Mouse (Mus musculus): ENCODE data around the gene Olfr750.

Gene Olfr750

DNA sequence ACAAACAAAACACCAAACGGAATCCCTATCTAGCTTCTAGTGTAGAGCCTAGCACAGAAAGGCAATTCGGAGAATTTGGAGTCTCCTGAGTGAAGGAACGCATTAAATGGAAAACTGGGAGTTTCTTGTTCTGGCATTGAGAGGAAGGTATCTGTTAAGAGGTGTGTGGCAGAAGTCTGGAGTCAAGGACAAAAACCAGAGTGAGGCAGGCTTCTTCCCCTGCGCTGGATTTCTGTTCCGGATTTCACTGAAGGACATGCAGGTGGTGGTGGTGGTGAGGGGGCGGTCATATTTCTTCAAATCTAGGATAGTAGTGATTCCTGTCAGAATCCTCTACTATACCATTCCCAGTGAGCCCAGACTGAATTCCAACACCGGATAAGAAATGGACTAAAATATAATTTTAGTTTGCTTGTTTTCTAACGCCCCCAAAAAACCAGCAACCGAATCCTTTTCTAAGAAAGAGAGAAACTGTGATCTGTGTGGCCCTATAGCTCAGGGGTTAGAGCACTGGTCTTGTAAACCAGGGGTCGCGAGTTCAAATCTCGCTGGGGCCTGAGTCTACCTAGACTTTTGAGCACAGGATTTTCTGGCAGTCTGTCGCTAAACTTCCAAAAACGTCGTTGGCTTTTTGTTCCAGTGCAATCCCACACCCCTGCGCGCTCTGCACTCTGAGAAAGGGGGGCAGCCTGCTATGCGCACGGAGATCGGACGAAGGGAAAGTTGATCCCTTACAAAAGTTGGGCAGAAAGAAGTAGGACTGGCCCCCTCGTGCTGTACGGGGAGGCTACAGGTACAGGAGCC, 14.1 kb upstream of the Olfr750 start:
- peak; percentile 82 for DNase-seq

DNA sequence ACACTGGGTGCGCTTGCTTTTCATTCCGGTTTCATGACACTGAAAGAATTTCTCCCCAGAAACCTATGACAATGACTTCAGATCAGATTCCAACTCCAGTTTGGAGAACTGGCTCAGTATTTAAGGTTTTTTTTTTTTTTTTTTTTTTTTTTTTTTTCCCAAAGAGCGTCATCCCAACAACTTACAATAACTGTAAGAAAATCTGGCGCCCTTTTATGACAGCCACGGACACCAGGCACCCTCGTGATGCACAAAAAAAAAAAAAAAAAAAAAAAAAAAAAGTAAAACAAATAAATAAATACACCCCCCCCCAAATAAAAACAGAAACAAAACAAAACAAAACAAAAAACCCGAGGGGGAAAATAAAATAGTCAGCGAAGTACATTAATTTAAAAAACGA, 13.5 kb upstream of the Olfr750 start:
- no peak for DNase-seq

DNA sequence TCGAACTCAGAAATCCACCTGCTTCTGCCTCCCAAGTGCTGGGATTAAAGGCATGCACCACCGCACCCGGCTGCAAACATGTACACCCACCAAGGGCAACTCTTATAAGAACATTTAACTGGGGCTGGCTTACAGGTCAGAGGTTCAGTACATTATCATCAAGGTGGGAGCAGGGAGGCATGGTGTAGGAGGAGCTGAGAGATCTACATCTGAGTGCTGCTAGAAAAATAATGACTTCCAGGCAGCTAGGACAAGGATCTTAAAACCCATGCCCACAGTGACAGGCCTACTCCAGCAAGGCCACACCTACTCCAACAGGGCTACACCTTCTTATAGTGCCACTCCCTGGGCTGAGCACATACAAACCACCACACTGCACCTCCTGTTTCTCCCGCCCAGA, 11.7 kb upstream of the Olfr750 start:
- DNase-seq, result no peak

DNA sequence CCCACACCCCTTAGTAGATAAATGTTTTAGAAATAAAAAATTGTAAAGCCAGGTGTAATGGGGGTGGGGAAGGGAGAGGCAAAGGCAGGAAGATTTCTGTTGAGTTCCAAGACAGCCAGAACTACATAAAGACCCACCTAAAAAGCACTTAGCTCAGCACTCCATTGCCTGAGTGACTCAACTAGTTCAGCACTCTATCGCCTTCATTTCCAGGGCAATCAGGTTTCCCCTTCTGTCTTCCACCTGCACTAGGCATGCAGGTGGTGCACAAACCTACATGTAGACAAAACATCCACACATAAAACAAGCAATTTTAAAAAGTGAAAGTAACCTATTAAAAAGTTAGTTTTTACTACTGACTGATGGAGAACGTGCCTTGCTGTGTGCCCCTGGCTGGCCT, 10.9 kb upstream of the Olfr750 start:
- no peak for DNase-seq

DNA sequence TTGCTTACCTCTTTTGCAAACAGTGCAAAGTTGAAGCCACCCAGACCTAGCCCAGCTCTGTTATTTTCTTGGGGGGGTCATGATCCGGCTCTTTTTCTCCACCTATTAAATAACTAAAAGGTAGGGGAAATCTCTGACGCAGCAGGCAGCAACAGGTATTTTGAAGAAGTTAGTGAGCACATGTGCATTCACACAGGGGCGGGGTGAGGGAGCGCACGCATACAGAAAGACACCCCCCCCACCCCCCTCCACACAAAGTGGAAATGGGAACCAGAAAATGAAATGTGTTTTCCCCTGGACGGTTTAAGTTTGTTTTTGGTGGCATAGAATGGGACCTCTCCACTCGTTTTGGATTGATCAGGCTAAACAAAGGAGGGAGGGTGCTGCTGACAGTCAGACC, 9.6 kb upstream of the Olfr750 start:
- no peak for DNase-seq

DNA sequence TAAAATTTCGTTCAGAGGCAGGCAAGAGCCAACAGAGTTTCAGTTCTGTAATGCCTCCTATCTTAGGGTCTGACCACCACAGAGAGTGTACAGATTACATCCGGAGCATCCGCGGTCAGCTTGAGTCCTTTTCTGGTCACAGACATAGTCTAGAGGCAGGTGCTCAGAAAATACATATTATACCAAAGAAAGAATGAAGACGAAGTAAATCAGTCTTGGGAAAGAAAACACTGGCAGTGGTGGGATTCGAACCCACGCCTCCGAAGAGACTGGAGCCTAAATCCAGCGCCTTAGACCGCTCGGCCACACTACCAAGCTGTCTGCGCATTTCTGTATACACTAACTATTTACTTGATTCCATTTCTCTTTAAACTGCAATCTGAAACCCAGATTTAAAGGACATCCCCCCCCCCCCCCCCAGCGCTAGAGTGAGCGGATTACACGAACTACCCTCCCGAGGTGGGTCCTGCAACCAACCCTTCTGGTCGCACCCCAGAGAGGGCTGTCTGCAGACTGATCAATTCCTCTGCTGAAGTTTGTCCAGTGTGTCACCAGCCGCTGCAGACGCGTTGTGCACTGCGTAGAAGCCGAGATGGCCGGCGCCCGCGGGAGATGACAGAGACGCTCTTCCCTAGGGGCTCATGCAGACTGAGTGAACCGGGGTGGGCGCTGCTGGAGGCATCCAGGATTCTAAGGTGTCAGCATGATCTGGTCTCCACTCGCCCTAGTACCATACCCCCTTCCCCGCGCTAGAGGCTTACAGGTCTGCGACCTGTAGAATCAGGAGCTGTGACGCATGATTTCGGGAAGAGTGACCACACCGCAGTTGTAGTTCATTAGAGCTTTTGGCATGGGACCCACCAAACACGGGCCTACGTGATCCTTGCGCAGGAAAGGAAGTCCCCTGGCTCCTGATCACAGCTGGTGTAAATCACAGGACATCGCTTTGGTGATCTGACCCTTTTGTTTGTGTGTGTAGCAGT, 8.7 kb upstream of the Olfr750 start:
- peak; percentile 42 for DNase-seq

DNA sequence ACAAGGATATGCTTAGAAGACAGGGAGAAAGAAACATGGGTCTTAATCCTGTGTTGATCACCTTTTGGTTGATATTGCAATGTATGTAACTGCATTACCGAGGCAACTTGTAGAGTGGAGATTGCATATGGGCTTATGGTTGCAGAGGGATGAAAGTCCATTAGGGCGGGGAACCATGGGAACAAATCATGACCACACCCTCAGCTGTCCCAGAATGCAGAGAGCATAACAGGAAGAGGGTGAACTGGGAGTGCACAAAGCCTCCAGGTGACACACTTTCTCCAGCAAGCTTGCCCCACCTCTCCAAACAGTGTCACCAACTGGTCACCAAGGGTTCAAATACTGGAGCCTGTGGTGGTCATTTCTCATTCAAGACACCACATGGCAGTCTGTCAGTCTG, 6.8 kb upstream of the Olfr750 start:
- DNase-seq, result no peak

DNA sequence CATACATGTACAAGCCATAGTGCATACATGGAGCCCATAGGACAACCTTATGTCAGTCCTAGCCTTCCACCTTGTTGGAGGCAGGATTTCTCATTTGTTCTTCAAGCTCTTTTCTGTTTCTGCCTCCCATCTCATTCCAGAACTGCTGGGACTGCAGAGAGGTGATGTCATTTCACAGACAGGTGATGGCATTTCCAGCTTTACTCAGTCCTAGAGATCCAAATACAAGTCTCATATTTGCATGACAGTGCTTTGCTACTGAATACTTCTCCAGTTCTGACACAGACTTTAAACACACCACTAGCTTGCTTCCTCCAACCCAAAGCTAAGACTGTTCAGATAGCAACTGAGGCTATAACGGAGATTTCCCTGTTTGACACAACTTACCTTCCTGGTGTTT, 4.9 kb upstream of the Olfr750 start:
- no peak for DNase-seq

DNA sequence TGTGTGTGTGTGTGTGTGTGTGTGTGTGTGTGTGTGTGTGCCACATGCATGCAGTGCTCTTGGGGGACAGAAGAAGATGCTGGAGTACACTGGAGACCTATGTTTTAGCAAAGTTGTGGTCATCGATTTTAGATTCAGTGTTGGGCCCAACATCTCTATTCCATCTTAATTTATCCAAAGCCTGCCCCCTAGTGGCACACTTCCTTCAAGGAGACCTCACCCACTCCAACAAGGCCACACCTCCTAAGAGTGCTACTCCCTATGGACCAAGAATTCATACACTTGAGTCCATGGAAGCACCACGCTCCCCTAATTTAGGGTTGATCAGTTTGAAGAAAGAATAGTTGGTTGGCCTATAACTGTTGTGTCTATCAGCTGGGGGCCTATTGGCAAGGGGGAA, 4.6 kb downstream of the Olfr750 start:
- no peak for DNase-seq

DNA sequence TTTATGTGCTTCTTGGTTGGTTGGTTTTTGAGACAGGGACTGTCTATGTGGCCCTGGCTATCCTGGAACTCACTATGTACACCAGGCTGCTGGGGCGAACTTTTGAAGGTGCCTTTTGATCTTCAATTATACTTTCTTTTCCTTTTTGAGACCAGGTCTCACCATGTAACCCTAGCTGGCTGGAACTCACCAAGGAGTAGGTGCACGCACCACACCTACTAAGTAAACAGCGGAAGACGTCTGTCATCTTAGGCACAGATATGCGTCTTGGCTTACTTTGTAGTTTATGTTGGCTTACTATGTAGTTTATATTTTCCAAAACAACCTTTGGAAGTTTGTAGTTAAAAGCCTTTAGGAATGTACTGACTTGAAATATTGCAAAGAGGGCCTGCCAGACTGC, 5.3 kb downstream of the Olfr750 start:
- no peak for DNase-seq

DNA sequence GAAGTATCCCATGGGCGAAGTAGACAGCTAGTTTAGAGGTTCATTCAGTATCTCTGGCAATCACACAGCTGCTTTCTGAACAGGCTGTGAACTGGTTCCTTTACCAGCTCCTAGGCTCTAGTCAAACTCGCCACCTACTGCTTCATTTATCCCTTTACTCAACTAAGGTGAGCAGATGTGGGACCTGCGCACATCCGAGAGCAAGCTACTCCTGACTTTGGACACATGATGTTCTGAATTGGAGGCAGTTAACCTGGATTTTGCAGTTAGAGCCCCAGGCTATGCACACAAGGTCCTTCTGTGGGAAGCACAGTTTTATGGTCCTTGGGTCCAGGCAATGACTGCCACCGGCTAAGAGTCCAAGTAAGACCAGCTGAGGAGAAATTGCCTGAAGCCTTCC, 13.5 kb downstream of the Olfr750 start:
- no peak for DNase-seq

DNA sequence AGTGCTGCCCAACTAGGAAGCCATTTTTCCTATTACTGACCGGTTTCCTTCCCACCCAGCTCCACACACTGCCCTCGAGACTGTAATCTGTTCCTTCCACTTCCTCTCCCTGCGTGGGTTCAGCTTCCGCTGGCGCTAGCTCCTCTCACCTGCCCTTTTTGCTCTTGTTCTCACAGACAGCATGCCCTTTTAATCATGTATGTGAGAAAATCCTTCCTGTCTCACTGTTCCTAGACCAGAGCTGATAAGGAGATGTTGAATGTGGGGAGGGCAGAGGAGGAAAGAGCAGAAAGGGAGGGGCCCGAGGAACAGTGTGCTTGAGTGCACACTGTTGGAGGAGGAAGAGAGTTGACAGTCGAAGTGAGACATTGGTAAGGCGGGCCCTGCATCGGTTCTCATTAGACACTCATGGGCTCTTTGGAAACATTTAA, 16.8 kb downstream of the Olfr750 start, which contains the start of gene Rnase12:
TSS of gene Rnase12 (minus strand) at position 261 of the 431 bp plus-strand sequence.
- DNase-seq, result no peak

DNA sequence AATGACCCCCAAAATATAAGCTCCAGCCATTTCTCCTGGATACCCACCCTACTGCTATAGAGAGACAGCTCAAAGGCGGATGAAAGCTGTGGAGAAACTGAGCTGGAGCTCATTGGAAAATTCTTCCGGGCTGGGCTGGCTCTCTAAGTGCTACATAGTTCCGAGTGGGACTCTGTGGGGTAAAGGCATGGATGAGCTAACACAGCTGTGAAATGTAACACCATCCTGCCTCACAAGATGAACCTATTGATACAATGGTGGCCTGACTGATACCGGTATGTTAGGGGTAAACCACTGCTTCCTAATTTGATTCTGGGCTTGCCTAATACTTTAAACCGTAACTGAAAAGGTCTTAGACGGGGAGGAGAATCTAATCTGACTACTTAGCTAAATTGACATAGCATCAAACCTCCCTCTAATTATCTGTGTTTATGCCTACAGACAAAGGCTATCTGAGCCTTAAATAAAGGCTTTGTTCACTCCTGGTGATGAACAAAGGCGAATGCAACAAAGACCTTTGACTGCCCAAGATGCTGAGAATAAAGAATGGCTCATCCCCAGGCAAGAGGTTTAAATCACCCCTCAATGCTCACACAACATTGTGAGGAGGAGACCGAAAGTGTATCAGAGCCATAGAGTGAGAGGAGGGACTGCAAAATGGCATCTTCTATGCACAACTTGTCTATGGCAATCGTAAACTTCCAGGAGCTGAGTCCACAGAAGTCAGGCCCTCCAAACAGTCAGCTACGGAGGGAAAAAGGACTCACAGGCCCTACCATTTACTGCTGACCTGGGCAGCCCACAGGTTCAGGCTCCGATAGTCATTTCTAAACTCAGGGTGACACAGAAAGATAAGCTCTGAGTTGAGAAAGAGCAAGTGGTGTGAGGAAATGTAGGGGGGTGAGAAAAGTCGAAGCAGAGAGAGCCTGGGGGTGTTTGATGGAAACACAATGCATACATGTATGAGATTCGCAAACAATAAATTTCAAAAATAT, 19.7 kb downstream of the Olfr750 start:
- DNase-seq, result no peak

DNA sequence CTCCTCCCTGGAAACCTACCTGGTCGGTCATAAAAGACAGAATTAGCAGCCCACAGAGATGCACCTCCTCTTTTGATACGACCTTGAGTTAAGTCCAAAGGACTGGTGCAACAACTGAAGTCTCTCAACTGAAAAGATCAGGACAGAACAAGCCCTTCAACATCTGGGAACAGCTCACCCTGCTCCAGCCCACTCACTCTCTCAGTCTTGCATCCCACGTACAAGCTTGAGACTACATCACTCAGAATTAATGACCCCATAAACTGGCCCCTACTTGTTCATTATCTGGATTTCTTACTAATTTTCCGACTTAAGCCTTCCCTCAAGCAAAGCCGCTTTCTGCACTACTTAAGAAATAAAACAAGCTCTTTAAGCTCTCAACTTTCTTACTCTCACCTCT, 21.1 kb downstream of the Olfr750 start:
- DNase-seq, result no peak

DNA sequence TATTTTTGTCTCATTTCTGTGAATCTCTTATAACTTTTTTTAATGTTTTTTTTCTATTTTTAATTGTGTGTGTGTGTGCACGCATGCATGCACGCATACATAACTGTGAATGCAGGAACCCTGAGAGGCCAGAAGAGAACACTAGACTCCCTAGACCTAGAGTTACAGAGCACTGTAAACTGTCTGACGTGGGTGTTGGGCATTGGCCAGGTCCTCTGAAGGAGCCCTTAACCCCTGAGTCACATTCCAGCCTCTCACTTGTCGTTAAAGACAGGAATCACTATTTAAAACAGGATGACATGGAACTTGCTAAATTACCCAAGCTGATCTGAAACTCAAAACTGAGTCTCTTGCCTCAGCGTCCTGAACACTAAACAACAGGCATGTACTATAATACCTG, 22.3 kb downstream of the Olfr750 start:
- no peak for DNase-seq

DNA sequence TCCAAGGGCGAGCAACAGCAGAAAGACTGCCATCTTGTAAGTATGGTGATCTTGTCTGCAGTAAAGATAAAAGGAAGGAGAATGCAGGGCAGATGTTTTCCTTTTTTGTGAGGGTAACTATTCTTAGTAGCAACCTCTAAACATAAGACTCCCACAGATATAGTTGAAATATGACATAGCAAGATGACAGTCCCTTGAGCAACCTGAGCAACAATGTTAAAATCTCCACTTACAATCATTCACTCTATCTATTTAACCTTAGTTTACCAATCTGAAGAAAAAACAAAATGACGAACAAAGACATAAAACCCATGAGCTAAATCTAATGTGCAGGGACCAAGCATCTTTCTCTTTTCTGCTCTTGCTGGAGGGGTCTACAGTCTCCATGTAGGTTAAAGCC, 24.2 kb downstream of the Olfr750 start, which contains the start of gene Rnase11:
TSS of gene Rnase11 (minus strand) at position 101 of the 400 bp plus-strand sequence.
- DNase-seq, result no peak

DNA sequence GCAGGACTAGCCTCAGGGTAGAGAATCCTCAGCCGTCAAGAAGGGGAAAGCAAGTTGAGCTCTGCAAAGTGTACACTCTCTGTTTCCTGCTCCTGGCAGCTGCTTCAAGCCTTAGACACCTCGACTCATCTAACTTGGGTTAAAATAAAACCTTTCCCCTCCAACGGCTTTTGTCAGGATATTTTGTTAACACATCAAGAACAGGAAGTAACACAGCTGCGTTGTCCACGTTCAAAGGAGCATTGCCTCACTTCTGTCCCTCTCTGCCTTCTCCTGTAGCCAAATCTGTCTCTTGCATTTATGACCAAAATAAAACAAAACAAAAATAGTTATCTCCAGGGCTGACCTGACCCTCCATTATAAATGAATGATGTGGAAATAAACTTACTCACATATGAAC, 26.4 kb downstream of the Olfr750 start:
- no peak for DNase-seq

DNA sequence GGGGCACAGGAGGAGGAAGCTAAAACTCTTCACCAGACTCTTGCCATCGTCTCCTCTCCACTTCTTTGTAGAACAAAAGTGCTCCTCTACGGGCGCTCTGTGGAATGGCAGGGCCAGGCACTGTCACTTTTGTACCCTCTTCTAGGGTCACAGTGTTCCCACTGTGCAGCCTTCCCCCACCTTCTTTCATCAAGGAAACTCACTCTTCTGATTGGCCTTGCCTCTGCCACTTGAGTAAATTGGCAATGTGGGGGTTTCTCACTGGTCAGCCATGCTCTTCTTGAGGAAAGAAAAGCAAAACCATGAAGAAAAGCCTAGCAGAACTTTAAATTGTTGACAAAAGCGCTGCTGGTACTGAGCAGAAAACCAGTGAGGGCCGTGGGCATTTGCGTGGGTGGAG, 32.5 kb downstream of the Olfr750 start, which contains the start of gene Rnase9:
TSS of gene Rnase9 (minus strand) at position 101 of the 400 bp plus-strand sequence.
- DNase-seq, result no peak

DNA sequence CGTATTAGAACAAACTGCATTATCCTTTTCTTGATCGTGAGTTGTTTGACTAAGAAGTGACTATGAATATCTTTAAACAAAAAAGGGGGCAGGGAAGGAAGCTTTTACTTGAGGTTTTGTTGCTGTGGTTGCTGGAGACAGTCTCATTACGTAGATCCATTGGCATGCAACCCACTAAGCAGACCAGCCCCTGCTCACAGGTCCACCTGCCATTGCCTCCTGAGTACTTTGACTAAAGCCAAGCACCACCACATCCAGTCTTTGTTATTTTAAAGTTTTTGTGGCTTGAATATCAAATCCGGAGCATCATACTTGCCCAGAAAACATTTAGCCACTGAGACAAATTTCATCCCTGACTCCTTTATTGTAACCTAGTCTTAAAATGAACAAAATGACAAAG, 38.0 kb downstream of the Olfr750 start:
- no peak for DNase-seq

DNA sequence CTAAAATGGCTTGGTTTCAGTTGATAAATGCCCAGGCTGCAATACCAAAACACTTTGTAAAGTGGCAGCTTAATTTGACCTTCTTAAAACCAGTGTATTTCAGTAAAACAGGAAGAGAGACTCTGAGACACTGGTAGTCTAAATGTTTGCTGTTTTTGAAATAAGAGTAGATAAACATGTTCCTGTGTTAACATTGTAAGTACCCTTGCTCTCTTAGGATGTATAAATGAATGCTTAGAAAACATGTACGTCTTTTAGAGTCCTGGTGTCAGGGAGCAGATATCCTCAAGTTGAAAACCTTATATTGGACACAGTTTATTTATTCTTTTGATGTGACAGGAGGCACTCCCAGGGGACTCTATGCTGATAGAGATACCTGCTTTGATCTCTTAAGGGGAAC, 39.0 kb downstream of the Olfr750 start:
- no peak for DNase-seq

DNA sequence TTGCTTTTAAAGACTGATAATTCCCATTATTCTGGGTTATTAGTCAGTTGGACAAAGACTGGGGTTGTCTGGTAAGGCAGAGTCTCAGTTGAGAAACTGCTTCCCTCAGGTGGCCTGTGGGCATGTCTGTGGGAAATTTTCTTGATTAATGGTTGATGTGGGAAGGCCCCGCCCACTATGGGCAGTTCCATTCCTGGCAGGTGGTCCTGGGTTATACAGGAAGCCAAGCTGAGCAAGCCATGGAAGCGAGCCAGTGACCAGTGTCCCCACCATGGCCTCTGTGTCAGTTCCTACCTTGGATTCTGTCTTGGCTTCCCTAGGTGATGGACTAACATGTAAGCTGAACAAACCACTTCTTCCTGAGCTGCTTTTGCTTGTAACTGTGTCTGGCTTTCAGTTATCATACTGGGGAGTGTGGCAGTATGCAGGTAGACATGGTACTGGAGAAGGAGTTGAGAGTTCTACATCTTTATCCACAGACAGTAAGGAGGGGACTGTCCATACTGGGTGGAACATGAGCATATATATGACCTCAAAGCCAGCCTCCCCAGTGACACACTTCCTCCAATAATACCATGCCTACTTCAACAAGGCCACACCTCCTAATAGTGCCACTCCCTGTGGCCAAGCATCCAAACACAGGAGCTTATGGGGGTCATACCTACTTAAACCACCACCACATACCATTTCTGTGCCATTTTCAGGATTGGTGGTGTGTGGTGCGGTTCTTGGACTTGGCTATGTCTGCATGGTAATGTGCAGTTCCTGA, 46.7 kb downstream of the Olfr750 start:
- no peak for DNase-seq

All from kidney, adult 11 months (tissue).